In genomic region chr1:85849016-85849415, GRCm38 (mm10) we compare ENCODE assay signal across 30 mouse cellular contexts.
"Had no signal": no experiment of that assay in that cellular context is flagged by ENCODE, and none has a peak within 500 bp of the region (broad histone marks: within the 10 kb centered on the region; RNA-seq: fewer than 3 reads in every experiment).

No protein-coding gene starts in this region.

- DNase-seq: heart, postnatal 10 days; heart, postnatal 14 days; heart, postnatal 36 days; heart, postnatal 4 days; kidney, adult 11 months; kidney, adult 18-20 months; kidney, adult 2 months; kidney, adult 8-10 months; kidney, adult 9 months; kidney, postnatal 10 days; kidney, postnatal 14 days; kidney, postnatal 25 days; kidney, postnatal 36 days; kidney, postnatal 4 days; layer of hippocampus, adult 9-11 months; layer of hippocampus, postnatal 36 days had no signal

- H3K27ac ChIP-seq: heart, embryonic 13.5 days; heart, embryonic 15.5 days; hindbrain, embryonic 10.5 days; hindbrain, embryonic 12.5 days; hindbrain, embryonic 13.5 days; hindbrain, embryonic 14.5 days; hindbrain, embryonic 15.5 days; hindbrain, postnatal 0 days; intestine, embryonic 15.5 days; kidney, embryonic 15.5 days; kidney, postnatal 0 days; layer of hippocampus, adult 2 months; left cerebral cortex, adult 2 months had no signal

- H3K4me3 ChIP-seq: heart, embryonic 12.5 days; heart, embryonic 13.5 days; heart, embryonic 15.5 days; hindbrain, embryonic 10.5 days; hindbrain, embryonic 12.5 days; hindbrain, embryonic 13.5 days; hindbrain, embryonic 15.5 days; intestine, embryonic 15.5 days; kidney, embryonic 15.5 days; layer of hippocampus, adult 2 months; left cerebral cortex, adult 2 months had no signal
